Mouse (Mus musculus) heart, embryonic 12.5 days (tissue): ENCODE measurements around the gene Ccnl2. TPM values are rescaled to one million over a fixed set of nuclear protein-coding genes. Genes with fewer than 3 reads are reported as not detected.

ENCODE experiments used
- ATAC-seq: fragments of 200-750 bp; cut with Nextera tagmentation; 2 replicates; pipeline ENCODE4 v1.8.0; 2017; ENCODE audit warnings: moderate TSS enrichment, moderate library complexity; ENCODE audit not compliant: insufficient number of reproducible peaks, low FRiP score
- H3K27ac ChIP-seq: fragments of 300-500 bp; sonication (generic); 2 replicates; pipeline ENCODE4 v1.5.1; 2016; ENCODE audit warnings: mild to moderate bottlenecking, moderate library complexity; ENCODE audit not compliant: poor library complexity, severe bottlenecking
- H3K27me3 ChIP-seq: fragments of 300-500 bp; sonication (generic); replicated peaks from 2 replicates; pipeline ENCODE4 v1.6.1; 2016; ENCODE audit warnings: mild to moderate bottlenecking, moderate library complexity
- H3K36me3 ChIP-seq: fragments of 300-500 bp; sonication (generic); 2 replicates; pipeline ENCODE4 v1.6.1; 2016; ENCODE audit warnings: mild to moderate bottlenecking, moderate library complexity
- H3K4me1 ChIP-seq: fragments of 300-500 bp; sonication (generic); replicated peaks from 2 replicates; pipeline ENCODE4 v1.6.1; 2016; ENCODE audit warnings: mild to moderate bottlenecking
- H3K4me2 ChIP-seq: fragments of 300-500 bp; sonication (generic); 2 replicates; pipeline ENCODE4 v1.6.1; 2016; ENCODE audit warnings: mild to moderate bottlenecking, moderate library complexity
- H3K4me3 ChIP-seq: fragments of 300-500 bp; sonication (generic); 2 replicates; pipeline ENCODE4 v1.5.1; 2016; ENCODE audit warnings: mild to moderate bottlenecking
- H3K9ac ChIP-seq: fragments of 300-500 bp; sonication (generic); 2 replicates; pipeline ENCODE4 v1.6.1; 2016; ENCODE audit warnings: mild to moderate bottlenecking, moderate library complexity
- H3K9me3 ChIP-seq: fragments of 300-500 bp; sonication (generic); replicated peaks from 2 replicates; pipeline ENCODE4 v1.6.1; 2016; ENCODE audit warnings: mild to moderate bottlenecking, moderate library complexity
- WGBS: fragments of 180-500 bp; shearing (Covaris S2); methylation state at CpG from one replicate; pipeline ENCODE4 v1.1.7; 2016; 5-methylcytosine and 5-hydroxymethylcytosine counted together
- polyA plus RNA-seq: library from polyadenylated mRNA; unstranded; fragments of >200 nt; fragmentation: Nextera tagmentation; extraction: Ambion mirVana; gene quantifications from 2 replicates; pipeline ENCODE4 v1.2.1, GENCODE M21; 2016

Ccnl2 gene
- polyA plus RNA-seq, 1 experiment from 2014 or later: 137 TPM

DNA sequence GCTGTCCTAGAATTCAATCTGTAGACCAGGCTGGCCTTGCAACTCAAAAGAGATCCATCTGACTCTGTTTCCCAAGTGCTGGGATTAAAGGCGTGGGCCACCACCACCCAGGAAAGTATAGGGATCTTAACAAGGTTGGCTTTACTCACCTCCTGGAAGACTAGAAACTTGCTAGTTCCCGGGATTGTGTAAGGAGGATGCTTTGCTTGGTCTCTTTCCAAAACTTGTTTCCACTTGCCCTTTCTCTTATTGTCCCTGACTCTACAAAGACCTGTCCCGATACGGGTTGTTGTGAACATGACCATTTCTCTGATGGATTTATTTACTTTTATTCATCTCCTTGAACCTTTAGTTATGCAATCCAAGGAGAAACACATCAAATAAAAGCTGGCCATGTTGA, 17.6 kb downstream of the Ccnl2 start:
- WGBS: 87% methylated on average over 4 of the region's 4 CpGs

DNA sequence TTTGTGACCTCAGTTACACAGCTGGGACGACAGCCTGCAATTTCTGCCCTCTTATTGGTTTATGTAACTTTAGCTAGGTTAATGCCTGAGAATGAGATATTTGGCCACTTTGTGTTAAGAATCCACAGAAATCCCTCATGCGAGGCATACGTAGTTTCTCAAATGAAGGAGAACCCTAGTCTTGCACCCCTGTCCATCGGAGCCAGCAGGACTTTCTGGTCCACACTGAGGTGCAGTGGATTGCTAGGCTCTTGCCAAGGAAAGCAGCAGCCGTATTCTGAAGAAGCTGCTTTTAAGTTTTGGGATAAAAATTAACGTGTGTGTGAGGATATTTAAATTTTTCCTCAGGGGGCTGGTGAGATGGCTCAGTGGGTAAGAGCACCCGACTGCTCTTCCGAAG, 18.3 kb downstream of the Ccnl2 start:
- Histone ChIP-seq H3K9me3 (no peaks in the 10 kb centered on the region), H3K27me3 (no peaks in the 10 kb centered on the region), H3K4me2 (peak overlapping the region; percentile 91), H3K27ac (peak overlapping the region; percentile 90), H3K9ac (no peak overlapping the region), H3K4me1 (peaks cover 27% of the 10 kb centered on the region), H3K36me3 (peaks cover 35% of the 10 kb centered on the region), H3K4me3 (0 out of 2 replicates have a peak overlapping the region, but pooled peaks have one; percentile 86)
- WGBS: 52% methylated on average over 8 of the region's 8 CpGs
- no peak for ATAC-seq

More for the DNA sequence above, 17.6 kb downstream of the Ccnl2 start:
- Histone ChIP-seq H3K27ac (no peak overlapping the region), H3K4me2 (no peak overlapping the region), H3K4me3 (no peak overlapping the region), H3K9me3 (no peaks in the 10 kb centered on the region), H3K9ac (no peak overlapping the region), H3K4me1 (peaks cover 27% of the 10 kb centered on the region), H3K27me3 (no peaks in the 10 kb centered on the region), H3K36me3 (peaks cover 43% of the 10 kb centered on the region)
- no peak for ATAC-seq

DNA sequence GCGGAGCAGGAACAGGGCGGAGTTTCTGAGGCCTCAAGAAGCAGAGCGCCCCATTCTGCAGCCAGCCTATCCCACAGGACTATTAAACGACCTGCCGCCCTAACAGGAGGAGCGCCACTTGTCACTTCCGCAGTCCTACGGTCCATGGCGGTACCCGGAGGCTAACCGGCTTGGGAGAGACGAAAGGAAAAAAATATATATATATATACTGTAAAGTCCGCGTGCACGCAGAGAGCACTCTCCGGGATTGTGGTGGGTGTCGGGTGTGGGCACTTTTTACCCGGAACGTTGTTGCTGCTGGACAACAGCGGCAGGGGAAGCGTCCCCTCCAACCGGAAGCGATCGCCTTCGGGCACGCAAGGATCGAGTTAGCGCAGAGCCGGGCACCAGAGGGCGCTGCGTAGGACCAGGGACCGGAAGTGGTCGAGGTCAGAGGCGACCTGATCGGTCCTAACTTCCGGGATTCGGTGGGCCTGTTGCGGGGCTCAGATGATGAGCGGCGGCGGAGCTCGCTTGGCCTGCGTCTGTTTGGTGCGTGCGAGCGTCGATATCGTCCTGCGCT, 19.0 kb downstream of the Ccnl2 start, which contains the start of gene Aurkaip1:
Gene Aurkaip1 (plus strand): TSS at position 68 of the 562 bp plus-strand sequence.
- Histone ChIP-seq H3K27ac (peak within 1 kb of the TSS; percentile 90), H3K4me3 (peak within 1 kb of the TSS; percentile 86), H3K27me3 (no peaks in the 10 kb centered on the region), H3K4me1 (peaks cover 27% of the 10 kb centered on the region), H3K9me3 (no peaks in the 10 kb centered on the region), H3K9ac (peak within 1 kb of the TSS; percentile 95), H3K36me3 (peaks cover 32% of the 10 kb centered on the region), H3K4me2 (peak within 1 kb of the TSS; percentile 91)
- peak; percentile 94 for ATAC-seq
- WGBS: under 1% methylated on average over 49 of the region's 49 CpGs

DNA sequence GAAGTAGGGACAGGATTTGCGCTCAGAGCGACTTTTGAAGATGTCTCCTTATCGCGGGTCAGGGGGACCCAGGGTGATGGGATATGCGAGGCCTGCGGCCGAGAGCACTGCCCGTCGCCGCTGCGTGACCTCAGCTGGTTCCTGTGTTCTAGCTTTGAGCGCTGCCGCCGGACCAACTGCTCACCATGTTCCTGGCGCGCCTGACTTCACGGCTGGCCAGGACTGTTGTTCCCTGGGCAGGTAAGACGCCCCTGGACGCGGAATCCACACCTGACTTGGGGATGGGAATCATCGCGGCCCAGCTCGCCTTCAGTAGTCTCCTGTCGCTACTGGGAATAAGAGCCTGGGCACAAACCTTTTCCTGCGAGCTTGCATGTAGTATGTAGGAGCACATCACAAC, 19.5 kb downstream of the Ccnl2 start:
- Histone ChIP-seq H3K4me3 (peak overlapping the region; percentile 86), H3K9ac (peak overlapping the region; percentile 95), H3K4me1 (peaks cover 27% of the 10 kb centered on the region), H3K36me3 (peaks cover 27% of the 10 kb centered on the region), H3K27me3 (no peaks in the 10 kb centered on the region), H3K27ac (peak overlapping the region; percentile 90), H3K9me3 (no peaks in the 10 kb centered on the region), H3K4me2 (peak overlapping the region; percentile 91)
- peak; percentile 36 for ATAC-seq
- under 1% methylated on average over 25 of the region's 25 CpGs for WGBS

DNA sequence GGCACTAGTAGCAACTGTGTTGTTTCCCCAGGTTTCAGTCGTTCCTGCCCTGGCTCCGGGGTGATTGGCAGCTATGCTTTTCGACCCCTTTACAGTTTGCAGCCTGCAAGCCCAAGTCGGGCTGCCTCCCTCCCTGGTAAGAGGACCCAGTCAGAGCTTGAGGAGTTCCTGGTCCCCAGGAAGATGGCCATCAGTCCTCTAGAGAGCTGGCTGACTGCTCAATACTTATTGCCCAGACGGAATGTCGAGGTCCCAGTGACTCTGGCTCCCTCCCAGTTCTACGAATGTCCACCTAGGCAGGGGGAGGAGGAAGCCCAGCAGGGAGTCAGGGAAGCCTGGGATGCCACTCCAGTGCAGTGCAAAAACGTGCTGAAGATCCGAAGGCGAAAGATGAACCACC, 20.0 kb downstream of the Ccnl2 start:
- no peaks in the 10 kb centered on the region for H3K27me3 ChIP-seq
- no peak for ATAC-seq
- H3K4me2 ChIP-seq: peak overlapping the region; percentile 91
- H3K4me3 ChIP-seq: peak overlapping the region; percentile 86
- peak overlapping the region; percentile 90; the same call in 1 of the 2 replicates for H3K27ac ChIP-seq
- no peaks in the 10 kb centered on the region for H3K9me3 ChIP-seq
- H3K36me3 ChIP-seq: peaks cover 22% of the 10 kb centered on the region
- H3K9ac ChIP-seq: peak overlapping the region; percentile 95
- 53% methylated on average over 10 of the region's 10 CpGs for WGBS
- H3K4me1 ChIP-seq: peaks cover 28% of the 10 kb centered on the region

DNA sequence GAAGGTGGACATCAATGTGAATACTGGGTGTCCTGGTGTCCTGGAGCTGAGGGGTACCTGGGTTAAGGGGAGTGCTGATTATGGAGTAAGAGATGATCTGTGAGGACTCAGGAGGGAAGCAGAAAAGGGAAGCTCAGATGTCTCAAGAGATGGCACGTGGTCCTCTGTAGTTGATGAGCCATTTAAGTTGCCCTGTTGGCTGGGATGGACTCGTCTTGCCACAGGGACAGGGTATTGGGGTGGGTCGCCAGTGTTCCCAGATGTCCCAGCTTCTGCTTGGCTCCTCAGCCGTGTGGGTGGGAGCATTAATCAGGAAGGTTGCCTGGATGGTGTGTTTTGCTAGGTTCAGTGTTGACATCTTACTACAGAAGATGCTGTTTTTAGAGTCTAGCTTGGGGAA, 20.9 kb downstream of the Ccnl2 start:
- Histone ChIP-seq H3K4me3 (no peak overlapping the region), H3K27me3 (no peaks in the 10 kb centered on the region), H3K9ac (no peak overlapping the region), H3K4me1 (peaks cover 37% of the 10 kb centered on the region), H3K27ac (no peak overlapping the region), H3K4me2 (no peak overlapping the region), H3K36me3 (peaks cover 13% of the 10 kb centered on the region), H3K9me3 (no peaks in the 10 kb centered on the region)
- 83% methylated on average over 4 of the region's 4 CpGs for WGBS
- no peak for ATAC-seq

DNA sequence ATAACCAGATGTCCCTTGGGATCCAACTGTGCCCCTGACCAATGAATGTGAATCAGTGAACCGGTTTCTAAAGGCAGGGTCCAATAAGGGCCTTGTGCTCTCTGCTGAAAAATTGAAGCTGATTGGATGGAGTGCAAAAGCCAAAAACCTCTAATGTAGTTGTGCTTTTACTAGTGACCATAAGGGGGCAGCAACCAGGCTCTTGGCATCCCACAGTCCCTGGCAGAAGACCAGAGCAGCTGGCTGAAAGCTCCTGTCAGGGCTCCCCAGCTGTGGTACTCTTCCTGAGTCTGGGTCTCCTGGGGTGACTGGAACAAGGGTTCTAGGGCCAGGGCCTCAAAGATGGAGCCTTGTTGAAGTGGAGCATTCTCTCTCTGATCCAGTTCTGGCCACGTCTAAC, 21.5 kb downstream of the Ccnl2 start:
- Histone ChIP-seq H3K9ac (no peak overlapping the region), H3K4me1 (peaks cover 43% of the 10 kb centered on the region), H3K27ac (peak overlapping the region; percentile 42), H3K4me3 (no peak overlapping the region), H3K36me3 (peaks cover 10% of the 10 kb centered on the region), H3K4me2 (no peak overlapping the region), H3K27me3 (no peaks in the 10 kb centered on the region), H3K9me3 (no peaks in the 10 kb centered on the region)
- WGBS: 24% methylated on average over 2 of the region's 2 CpGs
- 0 out of 2 replicates have a peak, but pooled peaks have one; percentile 9 for ATAC-seq

DNA sequence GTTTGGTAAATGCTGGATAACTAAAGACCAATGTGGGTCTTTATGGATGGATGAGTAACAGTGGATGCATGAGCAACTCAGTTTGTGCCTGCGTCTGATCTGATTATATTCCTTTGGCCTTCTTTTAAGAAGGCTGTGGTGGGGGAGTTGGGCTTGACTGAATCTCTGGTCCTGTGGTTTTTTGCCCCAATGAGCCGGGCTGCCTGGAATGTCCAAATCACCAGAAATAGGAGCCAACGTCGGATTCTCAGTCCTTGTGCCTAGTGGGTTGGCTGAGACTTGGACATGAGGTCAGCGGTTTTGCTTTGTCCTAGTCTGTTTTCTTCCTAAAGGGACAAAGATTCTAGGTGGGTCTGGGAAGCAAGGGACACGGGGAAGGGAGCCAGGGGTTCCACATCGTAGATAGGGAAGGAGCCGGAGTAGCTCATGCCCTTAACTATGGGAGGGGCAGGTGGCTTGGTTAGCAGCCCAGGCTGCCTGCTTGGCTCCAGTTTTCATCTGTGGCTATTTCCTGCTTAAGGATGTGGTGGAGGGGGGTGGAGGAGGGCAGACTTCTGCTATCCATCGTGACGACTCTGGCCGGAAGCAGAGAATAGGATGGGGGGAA, 25.2 kb downstream of the Ccnl2 start:
- WGBS: 50% methylated on average over 11 of the region's 11 CpGs
- Histone ChIP-seq H3K4me1 (peaks cover 63% of the 10 kb centered on the region), H3K4me3 (no peak overlapping the region), H3K9ac (0 out of 2 replicates have a peak overlapping the region, but pooled peaks have one; percentile 25), H3K4me2 (0 out of 2 replicates have a peak overlapping the region, but pooled peaks have one; percentile 9), H3K36me3 (peaks cover 17% of the 10 kb centered on the region), H3K27ac (peak overlapping the region; percentile 77; the same call in 1 of the 2 replicates), H3K27me3 (peaks cover 4% of the 10 kb centered on the region; the same call in 1 of the 2 replicates), H3K9me3 (no peaks in the 10 kb centered on the region)
- no peak for ATAC-seq

DNA sequence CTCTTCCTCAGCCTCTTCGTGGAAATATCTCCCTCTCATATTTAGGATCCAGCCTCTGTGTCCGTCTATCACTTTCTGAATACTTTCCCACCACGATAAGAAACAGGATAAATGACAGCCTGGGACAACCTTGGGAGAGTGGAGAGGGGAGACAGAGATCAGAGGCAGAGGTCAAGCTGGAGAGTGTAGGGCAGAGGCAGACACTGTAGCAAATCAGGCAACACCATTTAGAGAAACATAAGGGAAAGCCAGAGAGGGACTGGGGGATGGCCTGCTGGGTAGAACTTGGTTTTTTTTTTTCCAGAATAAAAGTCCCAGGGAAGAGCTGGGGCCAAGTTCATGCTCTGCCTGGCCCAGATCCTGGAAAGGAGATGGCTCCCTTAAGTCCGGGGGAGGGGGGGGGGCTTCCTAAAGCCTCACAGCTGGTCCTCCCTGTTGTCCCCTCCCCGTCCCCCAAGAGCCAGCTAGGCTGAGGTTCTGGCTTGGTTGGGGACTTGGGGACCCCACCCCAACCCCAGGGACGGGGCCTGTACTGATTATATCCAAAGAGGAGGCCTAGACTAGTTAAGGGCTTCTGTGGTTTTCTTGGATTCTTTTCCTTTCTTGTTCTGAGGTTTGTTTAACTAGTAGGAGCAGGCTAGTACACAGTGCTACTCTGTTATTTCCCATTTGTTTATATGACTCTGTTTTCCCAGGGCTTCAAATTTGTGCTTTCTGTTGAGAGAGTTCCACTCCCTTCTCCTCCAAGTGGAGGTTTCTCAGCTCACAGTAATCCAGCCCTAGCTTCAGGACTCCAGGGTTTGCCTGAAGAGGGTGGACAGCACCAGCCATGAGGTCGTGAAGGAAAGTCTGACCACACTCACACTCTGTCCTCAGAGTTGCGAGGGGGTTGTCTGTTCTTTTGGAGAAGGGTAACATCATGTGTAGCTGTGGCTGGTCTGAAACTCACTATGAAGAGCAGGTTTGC, 26.2 kb downstream of the Ccnl2 start:
- peaks cover 4% of the 10 kb centered on the region; the same call in 1 of the 2 replicates for H3K27me3 ChIP-seq
- no peaks in the 10 kb centered on the region for H3K9me3 ChIP-seq
- H3K4me1 ChIP-seq: peaks cover 53% of the 10 kb centered on the region
- WGBS: 39% methylated on average over 8 of the region's 8 CpGs
- peak overlapping the region; percentile 77 for H3K27ac ChIP-seq
- peaks cover 18% of the 10 kb centered on the region for H3K36me3 ChIP-seq
- no peak overlapping the region for H3K4me3 ChIP-seq
- H3K9ac ChIP-seq: 0 out of 2 replicates have a peak overlapping the region, but pooled peaks have one; percentile 25
- H3K4me2 ChIP-seq: peak overlapping the region; percentile 95; the same call in 1 of the 2 replicates
- no peak for ATAC-seq

DNA sequence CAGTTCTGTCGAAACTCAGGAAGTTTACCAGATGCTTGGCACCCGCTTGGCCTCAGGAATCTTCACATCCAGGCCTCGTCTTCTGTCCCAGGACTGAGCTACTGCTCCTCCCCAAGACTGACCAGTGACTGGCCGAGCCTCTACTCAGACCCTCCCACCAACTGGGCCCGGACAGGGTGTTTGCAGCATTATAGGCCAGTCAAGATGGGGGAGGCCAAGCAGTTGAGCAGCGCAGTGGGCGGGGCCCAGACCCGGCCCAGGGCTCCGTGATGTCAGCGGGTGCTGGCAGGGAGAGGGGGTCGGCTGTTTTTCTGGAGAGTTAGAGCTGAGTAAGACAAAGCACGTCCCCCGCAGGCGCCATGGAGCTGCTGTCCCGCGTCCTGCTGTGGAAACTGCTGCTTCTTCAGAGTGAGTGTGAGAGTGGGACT, 27.2 kb downstream of the Ccnl2 start, which contains the start of gene Mxra8:
Gene Mxra8 (plus strand): TSS at position 198 of the 428 bp plus-strand sequence.
- ATAC-seq: peak; percentile 92
- peaks cover 23% of the 10 kb centered on the region for H3K36me3 ChIP-seq
- H3K27ac ChIP-seq: peak within 1 kb of the TSS; percentile 77
- 4% methylated on average over 16 of the region's 16 CpGs for WGBS
- H3K4me2 ChIP-seq: peak within 1 kb of the TSS; percentile 95
- H3K27me3 ChIP-seq: peaks cover 4% of the 10 kb centered on the region; the same call in 1 of the 2 replicates
- H3K9me3 ChIP-seq: no peaks in the 10 kb centered on the region
- peak within 1 kb of the TSS; percentile 56 for H3K4me3 ChIP-seq
- H3K9ac ChIP-seq: peak within 1 kb of the TSS; percentile 80
- H3K4me1 ChIP-seq: peaks cover 45% of the 10 kb centered on the region
